Mouse (Mus musculus): Measurements from ENCODE around the gene Drc3.

GRCm38 (mm10) chr11:60346537-60346936 is 6.6 kb upstream of the Drc3 start:
- TF ChIP-seq EP300 (IDR thresholded peaks at IDR 0.05) (no peak), CTCF (IDR thresholded peaks at IDR 0.05) (no peak)
